Mouse (Mus musculus): ENCODE data around the gene Utp11. TPM values are rescaled to one million over a fixed set of nuclear protein-coding genes. Genes with fewer than 3 reads are reported as not detected.

The Utp11 gene
- polyA plus RNA-seq, 1 experiment from 2014 or later: 29.6 TPM

- Histone ChIP-seq H3K9ac (ENCODE audit: low read depth, low read length) (no peak overlapping the region), H3K4me2 (replicated peaks; ENCODE audit: low read depth) (no peak overlapping the region), H3K27me3 (replicated peaks; ENCODE audit: control insufficient read depth, insufficient read depth, low read length) (peaks cover 9% of the 10 kb centered on the region), H3K27ac (ENCODE audit: low read depth, low read length) (no peak overlapping the region), H3K9me3 (ENCODE audit: control insufficient read depth) (no peaks in the 10 kb centered on the region), H3K4me1 (replicated peaks; ENCODE audit: control insufficient read depth, insufficient read depth, low read length) (no peaks in the 10 kb centered on the region), H3K4me3 (ENCODE audit: low read depth, low read length) (no peak overlapping the region), H3K36me3 (ENCODE audit: control insufficient read depth, insufficient read depth) (peaks cover 39% of the 10 kb centered on the region)
- ATAC-seq: no peak
- WGBS: 89% methylated on average over 6 of the region's 6 CpGs
- TF ChIP-seq CTCF (IDR thresholded peaks at IDR 0.05; ENCODE audit: low read depth): no peak
Observed at GRCm38 (mm10) chr4:124675958-124676357, 17.4 kb downstream of the Utp11 start.

- no peak; the same call in 1 of the 2 replicates for ATAC-seq
- Histone ChIP-seq H3K27ac (ENCODE audit: low read depth, low read length) (no peak overlapping the region), H3K4me2 (replicated peaks; ENCODE audit: low read depth) (no peak overlapping the region), H3K27me3 (replicated peaks; ENCODE audit: control insufficient read depth, insufficient read depth, low read length) (peaks cover 14% of the 10 kb centered on the region), H3K9ac (ENCODE audit: low read depth, low read length) (no peak overlapping the region), H3K4me1 (replicated peaks; ENCODE audit: control insufficient read depth, insufficient read depth, low read length) (no peaks in the 10 kb centered on the region), H3K36me3 (ENCODE audit: control insufficient read depth, insufficient read depth) (peaks cover 31% of the 10 kb centered on the region), H3K9me3 (ENCODE audit: control insufficient read depth) (no peaks in the 10 kb centered on the region), H3K4me3 (ENCODE audit: low read depth, low read length) (no peak overlapping the region)
- peak; percentile 88 for TF ChIP-seq CTCF (IDR thresholded peaks at IDR 0.05; ENCODE audit: low read depth)
- WGBS: 5% methylated on average over 4 of the region's 4 CpGs
Observed at GRCm38 (mm10) chr4:124675037-124675436, 18.4 kb downstream of the Utp11 start.

- H3K4me2 ChIP-seq (replicated peaks; ENCODE audit: low read depth): no peak overlapping the region
- H3K4me3 ChIP-seq (ENCODE audit: low read depth, low read length): no peak overlapping the region
- no peak for ATAC-seq
- H3K9me3 ChIP-seq (ENCODE audit: control insufficient read depth): no peaks in the 10 kb centered on the region
- peaks cover 26% of the 10 kb centered on the region for H3K36me3 ChIP-seq (ENCODE audit: control insufficient read depth, insufficient read depth)
- no peak overlapping the region for H3K27ac ChIP-seq (ENCODE audit: low read depth, low read length)
- TF ChIP-seq CTCF (IDR thresholded peaks at IDR 0.05; ENCODE audit: low read depth): no peak
- WGBS: 74% methylated on average over 17 of the region's 17 CpGs
- no peak overlapping the region for H3K9ac ChIP-seq (ENCODE audit: low read depth, low read length)
- peaks cover 14% of the 10 kb centered on the region for H3K27me3 ChIP-seq (replicated peaks; ENCODE audit: control insufficient read depth, insufficient read depth, low read length)
- H3K4me1 ChIP-seq (replicated peaks; ENCODE audit: control insufficient read depth, insufficient read depth, low read length): no peaks in the 10 kb centered on the region
Observed at GRCm38 (mm10) chr4:124674334-124675032, 18.9 kb downstream of the Utp11 start.

- peaks cover 10% of the 10 kb centered on the region for H3K36me3 ChIP-seq (ENCODE audit: control insufficient read depth, insufficient read depth)
- WGBS: 8% methylated on average over 30 of the region's 31 CpGs
- peaks cover 18% of the 10 kb centered on the region for H3K27me3 ChIP-seq (replicated peaks; ENCODE audit: control insufficient read depth, insufficient read depth, low read length)
- no peak overlapping the region for H3K9ac ChIP-seq (ENCODE audit: low read depth, low read length)
- no peak overlapping the region for H3K4me2 ChIP-seq (replicated peaks; ENCODE audit: low read depth)
- ATAC-seq: no peak
- H3K9me3 ChIP-seq (ENCODE audit: control insufficient read depth): no peaks in the 10 kb centered on the region
- H3K27ac ChIP-seq (ENCODE audit: low read depth, low read length): no peak overlapping the region
- TF ChIP-seq CTCF (IDR thresholded peaks at IDR 0.05; ENCODE audit: low read depth): no peak
- H3K4me3 ChIP-seq (ENCODE audit: low read depth, low read length): no peak overlapping the region
- H3K4me1 ChIP-seq (replicated peaks; ENCODE audit: control insufficient read depth, insufficient read depth, low read length): no peaks in the 10 kb centered on the region
Observed at GRCm38 (mm10) chr4:124672347-124673320, 20.8 kb downstream of the Utp11 start.

- Histone ChIP-seq H3K4me1 (replicated peaks; ENCODE audit: control insufficient read depth, insufficient read depth, low read length) (no peaks in the 10 kb centered on the region), H3K27me3 (replicated peaks; ENCODE audit: control insufficient read depth, insufficient read depth, low read length) (peaks cover 18% of the 10 kb centered on the region), H3K4me2 (replicated peaks; ENCODE audit: low read depth) (no peak overlapping the region), H3K27ac (ENCODE audit: low read depth, low read length) (no peak overlapping the region), H3K9me3 (ENCODE audit: control insufficient read depth) (no peaks in the 10 kb centered on the region), H3K4me3 (ENCODE audit: low read depth, low read length) (no peak overlapping the region), H3K9ac (ENCODE audit: low read depth, low read length) (no peak overlapping the region), H3K36me3 (ENCODE audit: control insufficient read depth, insufficient read depth) (peaks cover 5% of the 10 kb centered on the region; the same call in 1 of the 2 replicates)
- ATAC-seq: no peak
- TF ChIP-seq CTCF (IDR thresholded peaks at IDR 0.05; ENCODE audit: low read depth): no peak
- 29% methylated on average over 7 of the region's 7 CpGs for WGBS
Observed at GRCm38 (mm10) chr4:124671583-124671982, 21.8 kb downstream of the Utp11 start.

GRCm38 (mm10) chr4:124670232-124670631, 23.2 kb downstream of the Utp11 start:
- H3K9me3 ChIP-seq (ENCODE audit: control insufficient read depth): no peaks in the 10 kb centered on the region
- no peak overlapping the region for H3K4me2 ChIP-seq (replicated peaks; ENCODE audit: low read depth)
- 62% methylated on average over 8 of the region's 8 CpGs for WGBS
- no peak for ATAC-seq
- no peaks in the 10 kb centered on the region for H3K36me3 ChIP-seq (ENCODE audit: control insufficient read depth, insufficient read depth)
- no peak for TF ChIP-seq CTCF (IDR thresholded peaks at IDR 0.05; ENCODE audit: low read depth)
- no peak overlapping the region for H3K27ac ChIP-seq (ENCODE audit: low read depth, low read length)
- H3K27me3 ChIP-seq (replicated peaks; ENCODE audit: control insufficient read depth, insufficient read depth, low read length): peaks cover 18% of the 10 kb centered on the region
- no peak overlapping the region for H3K4me3 ChIP-seq (ENCODE audit: low read depth, low read length)
- no peak overlapping the region for H3K9ac ChIP-seq (ENCODE audit: low read depth, low read length)
- no peaks in the 10 kb centered on the region for H3K4me1 ChIP-seq (replicated peaks; ENCODE audit: control insufficient read depth, insufficient read depth, low read length)
